Mouse (Mus musculus): Measurements from ENCODE around the gene 1700009N14Rik. TPM values are rescaled to one million over a fixed set of nuclear protein-coding genes. Genes with fewer than 3 reads are reported as not detected.

The 1700009N14Rik gene
- not detected for polyA plus RNA-seq (2017; shearing (Covaris generic))

GRCm38 (mm10) chr4:39450069-39450468 is at the start of gene 1700009N14Rik:
Gene 1700009N14Rik, plus strand, starts transcription at chr4:39450295.

Data from inflammation-experienced regulatory T-cells, adult 16 weeks (primary cell).